Mouse (Mus musculus) neural tube, embryonic 14.5 days (tissue): ENCODE results near the gene Islr. TPM values are rescaled to one million over a fixed set of nuclear protein-coding genes. Genes with fewer than 3 reads are reported as not detected.
A peak's percentile ranks its signal among the peaks of the same experiment; 100 is the strongest.

Source experiments
- ATAC-seq: fragments of 200-750 bp; cut with Nextera tagmentation; 2 replicates; pipeline ENCODE4 v1.8.0; 2017; ENCODE audit warnings: low read depth, mild to moderate bottlenecking, moderate TSS enrichment, moderate library complexity
- H3K27ac ChIP-seq: fragments of 300-500 bp; sonication (generic); 2 replicates; pipeline ENCODE4 v1.5.1; 2014; ENCODE audit warnings: low read depth, mild to moderate bottlenecking, control low read depth, low read length, moderate library complexity, mixed read lengths
- H3K27me3 ChIP-seq: fragments of 300-500 bp; sonication (generic); 2 replicates; pipeline ENCODE4 v1.6.1; 2014; ENCODE audit warnings: low read length; ENCODE audit not compliant: control insufficient read depth, insufficient read depth
- H3K36me3 ChIP-seq: fragments of 300-500 bp; sonication (generic); 2 replicates; pipeline ENCODE4 v1.6.1; 2014; ENCODE audit warnings: low read length, mixed read lengths; ENCODE audit not compliant: control insufficient read depth, insufficient read depth
- H3K4me1 ChIP-seq: fragments of 300-500 bp; sonication (generic); 2 replicates; pipeline ENCODE4 v1.6.1; 2014; ENCODE audit warnings: low read length; ENCODE audit not compliant: control insufficient read depth, insufficient read depth
- H3K4me2 ChIP-seq: fragments of 300-500 bp; sonication (generic); 2 replicates; pipeline ENCODE4 v1.6.1; 2014; ENCODE audit warnings: mild to moderate bottlenecking, low read depth, low read length, control low read depth
- H3K4me3 ChIP-seq: fragments of 300-500 bp; sonication (generic); 2 replicates; pipeline ENCODE4 v1.5.1; 2014; ENCODE audit warnings: low read depth, low read length, control low read depth, mixed read lengths
- H3K9ac ChIP-seq: fragments of 300-500 bp; sonication (generic); replicated peaks from 2 replicates; pipeline ENCODE4 v1.6.1; 2014; ENCODE audit warnings: low read depth, mild to moderate bottlenecking, control low read depth, low read length, mixed read lengths
- H3K9me3 ChIP-seq: fragments of 300-500 bp; sonication (generic); 2 replicates; pipeline ENCODE4 v1.6.1; 2016; ENCODE audit warnings: low read length; ENCODE audit not compliant: control insufficient read depth
- WGBS: fragments of 180-500 bp; shearing (Covaris S2); extraction: QIAGEN DNeasy Blood & Tissue Kit; methylation state at CpG from one replicate; pipeline ENCODE4 v1.1.7; 2014; 5-methylcytosine and 5-hydroxymethylcytosine counted together
- polyA plus RNA-seq: library from polyadenylated mRNA; unstranded; fragments of >200 nt; fragmentation: Nextera tagmentation; extraction: Ambion mirVana; gene quantifications from 2 replicates; pipeline ENCODE4 v1.2.1, GENCODE M21; 2014

The Islr gene
- polyA plus RNA-seq, 1 experiment from 2014 or later: 1.5 TPM

GRCm38 (mm10) chr9:58133893-58134884, 69.9 kb downstream of the Islr start:
- Histone ChIP-seq H3K9me3 (no peaks in the 10 kb centered on the region), H3K4me3 (no peak overlapping the region), H3K4me1 (peaks cover 10% of the 10 kb centered on the region), H3K9ac (0 out of 2 replicates have a peak overlapping the region, but pooled peaks have one; percentile 16), H3K36me3 (no peaks in the 10 kb centered on the region), H3K27me3 (peaks cover 11% of the 10 kb centered on the region; the same call in 1 of the 2 replicates), H3K27ac (peak overlapping the region; percentile 60; the same call in 1 of the 2 replicates), H3K4me2 (peak overlapping the region; percentile 24)
- WGBS: 7% methylated on average over 17 of the region's 17 CpGs
- peak; percentile 21 for ATAC-seq

- H3K27me3 ChIP-seq: peaks cover 11% of the 10 kb centered on the region; the same call in 1 of the 2 replicates
Measured at GRCm38 (mm10) chr9:58131735-58132134, 72.4 kb downstream of the Islr start.

GRCm38 (mm10) chr9:58130909-58131308, 73.2 kb downstream of the Islr start:
- H3K4me1 ChIP-seq: peaks cover 17% of the 10 kb centered on the region
- no peak overlapping the region for H3K9ac ChIP-seq
- no peak for ATAC-seq

More at GRCm38 (mm10) chr9:58131735-58132134, 72.4 kb downstream of the Islr start:
- WGBS: 65% methylated on average over 7 of the region's 7 CpGs
- Histone ChIP-seq H3K36me3 (no peaks in the 10 kb centered on the region), H3K9ac (no peak overlapping the region), H3K27ac (no peak overlapping the region), H3K4me3 (no peak overlapping the region), H3K4me1 (peaks cover 17% of the 10 kb centered on the region), H3K9me3 (no peaks in the 10 kb centered on the region), H3K4me2 (no peak overlapping the region)
- no peak for ATAC-seq

GRCm38 (mm10) chr9:58129508-58129907, 74.6 kb downstream of the Islr start:
- H3K4me2 ChIP-seq: no peak overlapping the region
- H3K27me3 ChIP-seq: peaks cover 11% of the 10 kb centered on the region; the same call in 1 of the 2 replicates
- no peak overlapping the region for H3K4me3 ChIP-seq
- no peaks in the 10 kb centered on the region for H3K9me3 ChIP-seq
- no peak overlapping the region for H3K9ac ChIP-seq
- ATAC-seq: no peak
- H3K36me3 ChIP-seq: no peaks in the 10 kb centered on the region
- no peak overlapping the region for H3K27ac ChIP-seq
- 12% methylated on average over 8 of the region's 8 CpGs for WGBS
- peaks cover 16% of the 10 kb centered on the region for H3K4me1 ChIP-seq

More at GRCm38 (mm10) chr9:58130909-58131308, 73.2 kb downstream of the Islr start:
- peaks cover 11% of the 10 kb centered on the region; the same call in 1 of the 2 replicates for H3K27me3 ChIP-seq
- H3K4me2 ChIP-seq: no peak overlapping the region
- H3K9me3 ChIP-seq: no peaks in the 10 kb centered on the region
- H3K36me3 ChIP-seq: no peaks in the 10 kb centered on the region
- 47% methylated on average over 3 of the region's 3 CpGs for WGBS
- H3K27ac ChIP-seq: no peak overlapping the region
- H3K4me3 ChIP-seq: no peak overlapping the region

DNA sequence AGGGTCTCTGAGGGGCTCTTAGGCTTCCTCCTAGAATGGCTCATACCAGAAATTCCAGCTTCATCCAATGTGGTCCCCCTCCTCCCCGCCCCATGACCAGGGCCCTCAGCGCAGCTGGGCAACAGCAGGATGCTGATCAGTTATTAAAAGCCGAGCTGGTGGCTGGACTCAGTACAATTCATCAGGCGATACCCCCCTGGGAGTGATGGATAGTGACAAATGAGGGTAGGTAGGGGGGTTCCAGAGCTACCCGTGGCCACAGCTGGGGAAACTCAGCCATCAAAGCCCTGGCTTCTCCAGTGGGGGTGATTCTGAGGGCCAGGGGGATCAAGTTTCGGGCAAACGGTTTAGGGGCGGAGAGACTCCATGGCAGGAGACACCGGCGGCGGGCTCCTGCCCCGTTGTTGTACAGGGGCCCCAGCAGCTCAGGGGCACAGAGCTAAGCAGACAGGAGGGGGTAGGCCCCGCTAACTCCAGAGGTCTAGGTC, 75.1 kb downstream of the Islr start:
- 4% methylated on average over 13 of the region's 13 CpGs for WGBS
- no peaks in the 10 kb centered on the region for H3K9me3 ChIP-seq
- H3K4me3 ChIP-seq: no peak overlapping the region
- ATAC-seq: peak; percentile 54; the same call in 1 of the 2 replicates
- no peaks in the 10 kb centered on the region for H3K36me3 ChIP-seq
- 0 out of 2 replicates have a peak overlapping the region, but pooled peaks have one; percentile 2 for H3K4me2 ChIP-seq
- no peak overlapping the region for H3K9ac ChIP-seq
- peaks cover 11% of the 10 kb centered on the region; the same call in 1 of the 2 replicates for H3K27me3 ChIP-seq
- H3K27ac ChIP-seq: no peak overlapping the region
- peaks cover 14% of the 10 kb centered on the region for H3K4me1 ChIP-seq

GRCm38 (mm10) chr9:58125811-58126210, 78.3 kb downstream of the Islr start:
- H3K27me3 ChIP-seq: peaks cover 6% of the 10 kb centered on the region; the same call in 1 of the 2 replicates
- ATAC-seq: no peak
- H3K4me1 ChIP-seq: peaks cover 9% of the 10 kb centered on the region
- no peak overlapping the region for H3K27ac ChIP-seq
- WGBS: 24% methylated on average over 4 of the region's 4 CpGs
- no peak overlapping the region for H3K4me3 ChIP-seq
- H3K4me2 ChIP-seq: no peak overlapping the region
- H3K9ac ChIP-seq: no peak overlapping the region
- no peaks in the 10 kb centered on the region for H3K9me3 ChIP-seq
- H3K36me3 ChIP-seq: no peaks in the 10 kb centered on the region

DNA sequence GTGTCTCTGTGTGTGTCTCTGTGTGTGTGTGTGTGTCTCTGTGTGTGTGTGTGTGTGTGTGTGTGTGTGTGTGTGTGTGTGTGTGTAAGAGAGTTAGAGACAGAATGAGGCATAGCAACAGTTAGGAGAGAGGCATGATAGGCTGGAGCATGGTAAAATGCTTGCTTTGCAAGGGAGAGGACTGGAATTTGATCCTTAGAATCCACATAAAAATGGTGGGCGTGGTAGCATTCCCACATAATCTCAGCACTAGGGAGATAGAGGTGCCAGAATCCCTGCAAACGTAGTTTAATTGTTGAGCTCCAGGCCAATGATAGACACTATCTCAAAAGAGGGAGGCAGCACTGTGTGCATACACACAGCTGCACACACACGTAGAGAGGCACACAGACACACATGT, 79.0 kb downstream of the Islr start:
- Histone ChIP-seq H3K9me3 (no peaks in the 10 kb centered on the region), H3K27me3 (peaks cover 6% of the 10 kb centered on the region; the same call in 1 of the 2 replicates)

DNA sequence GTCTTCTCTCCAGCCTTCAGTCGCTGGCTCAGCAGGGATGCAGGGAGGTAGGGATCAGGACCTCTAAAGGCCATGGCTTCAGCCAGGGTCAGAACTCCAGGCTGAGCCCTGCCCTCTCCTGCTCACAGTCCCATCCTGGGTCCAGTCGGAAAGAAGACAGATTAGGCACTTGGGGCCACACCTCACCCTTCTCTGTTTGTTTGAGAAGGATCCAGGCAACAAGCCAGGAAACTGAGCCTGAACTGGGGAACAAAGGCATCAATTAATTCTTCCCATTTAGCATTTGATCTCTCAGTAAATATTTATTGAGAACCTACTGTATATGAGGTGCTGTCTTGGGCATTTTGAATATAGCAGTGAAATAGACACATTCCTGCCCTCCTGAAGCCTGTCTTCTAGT, 85.4 kb downstream of the Islr start, which contains the start of gene Ccdc33:
Gene Ccdc33 (minus strand): TSS at position 153 of the 400 bp plus-strand sequence.
- H3K4me3 ChIP-seq: no peak within 1 kb of the TSS
- peaks cover 16% of the 10 kb centered on the region for H3K4me1 ChIP-seq
- H3K27ac ChIP-seq: no peak within 1 kb of the TSS
- H3K9ac ChIP-seq: no peak within 1 kb of the TSS
- 45% methylated on average over 2 of the region's 2 CpGs for WGBS
- no peaks in the 10 kb centered on the region; the same call in 1 of the 2 replicates for H3K27me3 ChIP-seq
- ATAC-seq: no peak
- H3K36me3 ChIP-seq: no peaks in the 10 kb centered on the region
- no peak within 1 kb of the TSS for H3K4me2 ChIP-seq
- no peaks in the 10 kb centered on the region for H3K9me3 ChIP-seq

More for the DNA sequence above, 79.0 kb downstream of the Islr start:
- Histone ChIP-seq H3K36me3 (no peaks in the 10 kb centered on the region), H3K4me3 (no peak overlapping the region), H3K4me2 (no peak overlapping the region), H3K9ac (no peak overlapping the region), H3K4me1 (peaks cover 9% of the 10 kb centered on the region), H3K27ac (no peak overlapping the region)
- whole genome bisulfite sequencing: 49% methylated on average over 3 of the region's 3 CpGs
- ATAC-seq: no peak
